Mouse (Mus musculus) stomach, postnatal 0 days (tissue): Measurements from ENCODE around the gene Csrnp2. TPM values are rescaled to one million over a fixed set of nuclear protein-coding genes. Genes with fewer than 3 reads are reported as not detected.
"Not testable (repeated sequence)": the region's sequence is repeated elsewhere in the genome, so short reads cannot be mapped to it uniquely, and the experiment has no call there.

Source experiments
- ATAC-seq: fragments of 200-750 bp; cut with Nextera tagmentation; 2 replicates; pipeline ENCODE4 v1.8.0; 2017; ENCODE audit not compliant: low FRiP score, low TSS enrichment
- DNase-seq: peaks from one replicate; pipeline ENCODE4 v3.0.0-alpha.2; 2016; ENCODE audit warnings: low spot score
- H3K27ac ChIP-seq: fragments of 300-500 bp; sonication (generic); replicated peaks from 2 replicates; pipeline ENCODE4 v1.5.1; 2014; ENCODE audit warnings: mild to moderate bottlenecking, control low read depth
- H3K27me3 ChIP-seq: fragments of 300-500 bp; sonication (generic); 2 replicates; pipeline ENCODE4 v1.6.1; 2014; ENCODE audit warnings: low read length; ENCODE audit not compliant: control insufficient read depth, insufficient read depth
- H3K36me3 ChIP-seq: fragments of 300-500 bp; sonication (generic); 2 replicates; pipeline ENCODE4 v1.6.1; 2014; ENCODE audit warnings: low read length, mixed read lengths; ENCODE audit not compliant: control insufficient read depth, insufficient read depth
- H3K4me1 ChIP-seq: fragments of 300-500 bp; sonication (generic); replicated peaks from 2 replicates; pipeline ENCODE4 v1.6.1; 2014; ENCODE audit warnings: antibody characterized with exemption; ENCODE audit not compliant: control insufficient read depth, insufficient read depth
- H3K4me2 ChIP-seq: fragments of 300-500 bp; sonication (generic); replicated peaks from 2 replicates; pipeline ENCODE4 v1.6.1; 2014; ENCODE audit warnings: low read depth, mild to moderate bottlenecking, control low read depth, moderate library complexity
- H3K4me3 ChIP-seq: fragments of 300-500 bp; sonication (generic); 2 replicates; pipeline ENCODE4 v1.5.1; 2014; ENCODE audit warnings: low read depth, low read length, control low read depth
- H3K9ac ChIP-seq: fragments of 300-500 bp; sonication (generic); 2 replicates; pipeline ENCODE4 v1.6.1; 2014; ENCODE audit warnings: mild to moderate bottlenecking, low read length, control low read depth, mixed read lengths
- H3K9me3 ChIP-seq: fragments of 300-500 bp; sonication (generic); 2 replicates; pipeline ENCODE4 v1.6.1; 2016; ENCODE audit warnings: low read length; ENCODE audit not compliant: control insufficient read depth
- CTCF ChIP-seq: IDR thresholded peaks from 2 replicates; pipeline ENCODE4 v1.5.1; 2016; ENCODE audit warnings: antibody characterized with exemption, low read depth, mild to moderate bottlenecking, moderate library complexity
- EP300 ChIP-seq: optimal IDR thresholded peaks from 2 replicates; pipeline ENCODE3; 2016; ENCODE audit warnings: antibody characterized with exemption
- WGBS: fragments of 180-500 bp; shearing (Covaris S2); extraction: QIAGEN DNeasy Blood & Tissue Kit; methylation state at CpG from one replicate; pipeline ENCODE4 v1.1.7; 2014; 5-methylcytosine and 5-hydroxymethylcytosine counted together
- polyA plus RNA-seq: library from polyadenylated mRNA; unstranded; fragments of >200 nt; fragmentation: Nextera tagmentation; extraction: Ambion mirVana; gene quantifications from 2 replicates; pipeline ENCODE4 v1.2.1, GENCODE M21; 2015

Gene Csrnp2
- polyA plus RNA-seq, 1 experiment from 2014 or later: 2.8 TPM

GRCm38 (mm10) chr15:100510072-100510471, 14.8 kb upstream of the Csrnp2 start:
- Histone ChIP-seq H3K9ac (no peak overlapping the region), H3K4me2 (no peak overlapping the region), H3K27me3 (no peaks in the 10 kb centered on the region), H3K9me3 (no peaks in the 10 kb centered on the region), H3K4me1 (no peaks in the 10 kb centered on the region), H3K27ac (no peak overlapping the region), H3K36me3 (peaks cover 23% of the 10 kb centered on the region), H3K4me3 (no peak overlapping the region)
- 94% methylated on average over 11 of the region's 11 CpGs for WGBS
- DNase-seq (no peak), ATAC-seq (no peak)
- TF ChIP-seq CTCF (no peak), EP300 (no peak)

- no peak overlapping the region for H3K4me3 ChIP-seq
- TF ChIP-seq CTCF: no peak
- TF ChIP-seq EP300: no peak
- H3K27me3 ChIP-seq: no peaks in the 10 kb centered on the region
- H3K9me3 ChIP-seq: no peaks in the 10 kb centered on the region
- ATAC-seq: no peak
- 90% methylated on average over 13 of the region's 13 CpGs for WGBS
- no peak for DNase-seq
- no peak overlapping the region for H3K9ac ChIP-seq
- H3K4me2 ChIP-seq: no peak overlapping the region
- H3K27ac ChIP-seq: no peak overlapping the region
- H3K36me3 ChIP-seq: peaks cover 23% of the 10 kb centered on the region
- no peaks in the 10 kb centered on the region for H3K4me1 ChIP-seq
Observed at GRCm38 (mm10) chr15:100508454-100509167, 13.3 kb upstream of the Csrnp2 start.

GRCm38 (mm10) chr15:100499506-100499905, 4.2 kb upstream of the Csrnp2 start:
- not testable (repeated sequence) for DNase-seq, H3K4me1 ChIP-seq, H3K27ac ChIP-seq, H3K4me2 ChIP-seq, H3K9me3 ChIP-seq, H3K4me3 ChIP-seq, H3K36me3 ChIP-seq, H3K27me3 ChIP-seq, ATAC-seq, H3K9ac ChIP-seq
- WGBS: 79% methylated on average over 8 of the region's 8 CpGs

GRCm38 (mm10) chr15:100494647-100495046, 641 bp downstream of the Csrnp2 start:
- H3K9ac ChIP-seq: peak overlapping the region; percentile 83
- peak overlapping the region; percentile 83 for H3K27ac ChIP-seq
- H3K4me1 ChIP-seq: 0 out of 2 replicates have a peak, but pooled peaks cover 2% of the 10 kb centered on the region
- DNase-seq: no peak
- H3K36me3 ChIP-seq: no peaks in the 10 kb centered on the region
- H3K9me3 ChIP-seq: no peaks in the 10 kb centered on the region
- WGBS: under 1% methylated on average over 27 of the region's 29 CpGs
- peak overlapping the region; percentile 98 for H3K4me2 ChIP-seq
- TF ChIP-seq CTCF (no peak), EP300 (no peak)
- ATAC-seq: peak; percentile 78
- H3K27me3 ChIP-seq: no peaks in the 10 kb centered on the region
- H3K4me3 ChIP-seq: peak overlapping the region; percentile 75

GRCm38 (mm10) chr15:100491966-100492365, 3.3 kb downstream of the Csrnp2 start:
- Histone ChIP-seq H3K9me3 (no peaks in the 10 kb centered on the region), H3K4me1 (0 out of 2 replicates have a peak, but pooled peaks cover 2% of the 10 kb centered on the region), H3K36me3 (0 out of 2 replicates have a peak, but pooled peaks cover 4% of the 10 kb centered on the region), H3K27me3 (no peaks in the 10 kb centered on the region), H3K4me2 (no peak overlapping the region), H3K4me3 (no peak overlapping the region), H3K9ac (no peak overlapping the region), H3K27ac (no peak overlapping the region)
- DNase-seq (no peak), ATAC-seq (no peak)
- TF ChIP-seq EP300 (no peak), CTCF (no peak)
- 68% methylated on average over 9 of the region's 9 CpGs for WGBS

- H3K4me3 ChIP-seq: no peak overlapping the region
- no peaks in the 10 kb centered on the region for H3K9me3 ChIP-seq
- no peak overlapping the region for H3K4me2 ChIP-seq
- peaks cover 4% of the 10 kb centered on the region; the same call in 1 of the 2 replicates for H3K36me3 ChIP-seq
- no peak for DNase-seq
- 86% methylated on average over 15 of the region's 15 CpGs for WGBS
- no peak for ATAC-seq
- H3K9ac ChIP-seq: no peak overlapping the region
- no peak overlapping the region for H3K27ac ChIP-seq
- H3K4me1 ChIP-seq: 0 out of 2 replicates have a peak, but pooled peaks cover 2% of the 10 kb centered on the region
- TF ChIP-seq EP300 (no peak), CTCF (no peak)
- no peaks in the 10 kb centered on the region for H3K27me3 ChIP-seq
Observed at GRCm38 (mm10) chr15:100489263-100489662, 6.0 kb downstream of the Csrnp2 start.

- H3K9ac ChIP-seq, ATAC-seq, DNase-seq, H3K36me3 ChIP-seq, H3K27ac ChIP-seq, H3K9me3 ChIP-seq, H3K27me3 ChIP-seq, H3K4me1 ChIP-seq, H3K4me3 ChIP-seq, H3K4me2 ChIP-seq: not testable (repeated sequence)
- 93% methylated on average over 1 of the region's 1 CpGs for WGBS
Observed at GRCm38 (mm10) chr15:100488297-100488696, 7.0 kb downstream of the Csrnp2 start.
